Mouse (Mus musculus): ENCODE measurements at regions not wholly inside any gene's neighbourhood (a gene's known extent, or its start where the extent isn't known, plus 50 kb on each side); places are given as distances from the start of the nearest gene placed in this dataset.
"Not testable (repeated sequence)": the region's sequence is repeated elsewhere in the genome, so short reads cannot be mapped to it uniquely, and the experiment has no call there.

- H3K4me2 ChIP-seq (ENCODE audit: low read depth); H3K36me3 ChIP-seq (ENCODE audit: control insufficient read depth, insufficient read depth, low read length); H3K9ac ChIP-seq (ENCODE audit: low read length); DNase-seq (ENCODE audit: low spot score); H3K27me3 ChIP-seq (ENCODE audit: control insufficient read depth, insufficient read depth, low read length); H3K4me3 ChIP-seq (ENCODE audit: low read depth, low read length); H3K27ac ChIP-seq (ENCODE audit: low read depth, low read length); ATAC-seq (ENCODE audit: insufficient read depth, low FRiP score, low TSS enrichment); H3K9me3 ChIP-seq (ENCODE audit: control insufficient read depth, low read length); H3K4me1 ChIP-seq (ENCODE audit: control insufficient read depth, insufficient read depth, low read length): not testable (repeated sequence)
- WGBS: 93% methylated on average over 5 of the region's 11 CpGs
Measured at GRCm38 (mm10) chr8:20151317-20152047, 211.5 kb downstream of the Gm15319 start.

GRCm38 (mm10) chr8:20154091-20154490, 208.9 kb downstream of the Gm15319 start:
- DNase-seq (ENCODE audit: low spot score); H3K9me3 ChIP-seq (ENCODE audit: control insufficient read depth, low read length); H3K27ac ChIP-seq (ENCODE audit: low read depth, low read length); H3K4me2 ChIP-seq (ENCODE audit: low read depth); H3K27me3 ChIP-seq (ENCODE audit: control insufficient read depth, insufficient read depth, low read length); H3K36me3 ChIP-seq (ENCODE audit: control insufficient read depth, insufficient read depth, low read length); H3K4me3 ChIP-seq (ENCODE audit: low read depth, low read length); ATAC-seq (ENCODE audit: insufficient read depth, low FRiP score, low TSS enrichment); H3K9ac ChIP-seq (ENCODE audit: low read length); H3K4me1 ChIP-seq (ENCODE audit: control insufficient read depth, insufficient read depth, low read length): not testable (repeated sequence)
- 100% methylated on average over 1 of the region's 1 CpGs for whole genome bisulfite sequencing

All from neural tube, embryonic 11.5 days (tissue).